Mouse (Mus musculus) MEL (cell line): Measurements from ENCODE around the gene Serpinf2. TPM values are rescaled to one million over a fixed set of nuclear protein-coding genes. Genes with fewer than 3 reads are reported as not detected.
A peak's percentile ranks its signal among the peaks of the same experiment; 100 is the strongest.

Experiments used
- DNase-seq: peaks from one replicate; pipeline ENCODE4 v3.0.0; 2011; ENCODE audit warnings: low read depth, low spot score
- H3K27ac ChIP-seq: 2 replicates; pipeline ENCODE4 v1.5.1; 2012; ENCODE audit warnings: low read depth, mild to moderate bottlenecking, control low read depth, low read length, moderate library complexity; ENCODE audit not compliant: control insufficient read depth
- H3K27me3 ChIP-seq, 2 experiments: fragments of 150-350 bp in 1 of 2; sonication (generic) in 1 of 2; 2 replicates each; pipeline ENCODE4 v1.6.1; 2012; ENCODE audit warnings: low read length in 2 of 2, mild to moderate bottlenecking in 2 of 2, improper control_type of control experiment in 1 of 2, moderate library complexity in 1 of 2; ENCODE audit not compliant: insufficient read depth in 2 of 2, control insufficient read depth in 1 of 2
- H3K36me3 ChIP-seq, 2 experiments: 2 replicates each; pipeline ENCODE4 v1.6.1; 2012 to 2014; ENCODE audit warnings: low read length in 2 of 2, improper control_type of control experiment in 1 of 2, inconsistent platforms in 1 of 2, mild to moderate bottlenecking in 1 of 2; ENCODE audit not compliant: insufficient read depth in 2 of 2, control insufficient read depth in 1 of 2
- H3K4me1 ChIP-seq, 2 experiments: fragments of 150-350 bp in 1 of 2; sonication (generic) in 1 of 2; 2 replicates each; pipeline ENCODE4 v1.6.1; 2012; ENCODE audit warnings: low read length in 2 of 2, improper control_type of control experiment in 1 of 2, mild to moderate bottlenecking in 1 of 2; ENCODE audit not compliant: insufficient read depth in 2 of 2, control insufficient read depth in 1 of 2
- H3K4me3 ChIP-seq, 2 experiments: fragments of 150-350 bp in 1 of 2; sonication (generic) in 1 of 2; 2 replicates each; pipeline ENCODE4 v1.5.1; 2012; ENCODE audit warnings: low read depth in 2 of 2, low read length in 2 of 2, mild to moderate bottlenecking in 2 of 2, moderate library complexity in 2 of 2, control low read depth in 1 of 2, improper control_type of control experiment in 1 of 2; ENCODE audit not compliant: control insufficient read depth in 1 of 2, insufficient read depth in 1 of 2
- H3K79me2 ChIP-seq: 2 replicates; pipeline ENCODE4 v1.6.1; 2012; ENCODE audit warnings: mild to moderate bottlenecking, low read length, moderate library complexity; ENCODE audit not compliant: control insufficient read depth, poor library complexity, insufficient read depth
- H3K9ac ChIP-seq: 2 replicates; pipeline ENCODE4 v1.6.1; 2012; ENCODE audit warnings: low read depth, mild to moderate bottlenecking, control low read depth, low read length, moderate library complexity; ENCODE audit not compliant: control insufficient read depth, poor library complexity, severe bottlenecking
- H3K9me3 ChIP-seq: fragments of 150-350 bp; sonication (generic); replicated peaks from 2 replicates; pipeline ENCODE4 v1.6.1; 2012; ENCODE audit warnings: mild to moderate bottlenecking, low read length, improper control_type of control experiment, moderate library complexity; ENCODE audit not compliant: insufficient read depth
- CHD1 ChIP-seq: IDR thresholded peaks from 2 replicates; pipeline ENCODE4 v1.6.1; 2012; ENCODE audit warnings: low read depth, mild to moderate bottlenecking, inconsistent platforms, low read length, improper control_type of control experiment
- CTCF ChIP-seq, 3 experiments: IDR thresholded peaks in 2 of 3; conservative IDR thresholded peaks in 1 of 3; 2 replicates each; pipeline ENCODE4 v1.5.1; 2011 to 2012; ENCODE audit warnings: low read length in 3 of 3, low read depth in 2 of 3, mild to moderate bottlenecking in 2 of 3, improper control_type of control experiment in 1 of 3, inconsistent platforms in 1 of 3, mixed read lengths in 1 of 3, moderate library complexity in 1 of 3; ENCODE audit not compliant: control insufficient read depth in 1 of 3, insufficient read depth in 1 of 3, poor library complexity in 1 of 3, severe bottlenecking in 1 of 3
- ELF1 ChIP-seq: IDR thresholded peaks from 2 replicates; pipeline ENCODE4 v1.6.1; 2014; ENCODE audit warnings: low read depth, mild to moderate bottlenecking, inconsistent platforms, low read length, improper control_type of control experiment, moderate library complexity
- ETS1 ChIP-seq: IDR thresholded peaks from 2 replicates; pipeline ENCODE4 v1.6.1; 2012; ENCODE audit warnings: low read depth, mild to moderate bottlenecking, inconsistent platforms, low read length, improper control_type of control experiment, moderate library complexity
- GABPA ChIP-seq: IDR thresholded peaks from 2 replicates; pipeline ENCODE4 v1.6.1; 2012; ENCODE audit warnings: low read depth, mild to moderate bottlenecking, inconsistent platforms, low read length, improper control_type of control experiment, moderate library complexity
- HCFC1 ChIP-seq: IDR thresholded peaks from 2 replicates; pipeline ENCODE4 v1.6.1; 2012; ENCODE audit warnings: low read depth, mild to moderate bottlenecking, inconsistent platforms, low read length, improper control_type of control experiment, moderate library complexity
- KAT2A ChIP-seq: conservative IDR thresholded peaks from 2 replicates; pipeline ENCODE4 v1.6.1; 2012; ENCODE audit warnings: low read depth, low read length, improper control_type of control experiment, inconsistent platforms
- MAFK ChIP-seq: IDR thresholded peaks from 2 replicates; pipeline ENCODE4 v1.6.1; 2011; ENCODE audit warnings: low read depth, mild to moderate bottlenecking, low read length, improper control_type of control experiment, borderline replicate concordance
- MXI1 ChIP-seq: IDR thresholded peaks from 2 replicates; pipeline ENCODE4 v1.6.1; 2011; ENCODE audit warnings: mild to moderate bottlenecking, low read depth, low read length, improper control_type of control experiment
- MYC ChIP-seq: IDR thresholded peaks from 2 replicates; pipeline ENCODE4 v1.6.1; 2011; ENCODE audit warnings: low read depth, mild to moderate bottlenecking, low read length, improper control_type of control experiment, moderate library complexity
- NRF1 ChIP-seq: IDR thresholded peaks from 2 replicates; pipeline ENCODE4 v1.6.1; 2014; ENCODE audit warnings: low read depth, mild to moderate bottlenecking, inconsistent platforms, low read length, improper control_type of control experiment, moderate library complexity; ENCODE audit not compliant: poor library complexity, insufficient read depth, severe bottlenecking
- POLR2A ChIP-seq, 2 experiments: IDR thresholded peaks; 2 replicates each; pipeline ENCODE4 v1.6.1; 2011 to 2012; ENCODE audit warnings: low read length in 2 of 2, mild to moderate bottlenecking in 2 of 2, control low read depth in 1 of 2, improper control_type of control experiment in 1 of 2, low read depth in 1 of 2, moderate library complexity in 1 of 2; ENCODE audit not compliant: control insufficient read depth in 1 of 2, insufficient read depth in 1 of 2, poor library complexity in 1 of 2
- POLR2AphosphoS2 ChIP-seq: IDR thresholded peaks from 2 replicates; pipeline ENCODE4 v1.6.1; 2011; ENCODE audit warnings: low read length, improper control_type of control experiment
- SIN3A ChIP-seq: IDR thresholded peaks from 2 replicates; pipeline ENCODE4 v1.6.1; 2012; ENCODE audit warnings: low read length, improper control_type of control experiment, inconsistent platforms
- TBP ChIP-seq: IDR thresholded peaks from 2 replicates; pipeline ENCODE4 v1.8.0; 2011; ENCODE audit warnings: low read depth, low read length, improper control_type of control experiment
- TCF12 ChIP-seq: IDR thresholded peaks from 2 replicates; pipeline ENCODE4 v1.6.1; 2014; ENCODE audit warnings: low read depth, mild to moderate bottlenecking, inconsistent platforms, low read length, improper control_type of control experiment, moderate library complexity
- USF1 ChIP-seq: IDR thresholded peaks from 2 replicates; pipeline ENCODE4 v1.6.1; 2014; ENCODE audit warnings: low read depth, mild to moderate bottlenecking, inconsistent platforms, low read length, improper control_type of control experiment, moderate library complexity
- USF2 ChIP-seq, 2 experiments: IDR thresholded peaks; 2 replicates each; pipeline ENCODE4 v1.6.1; 2011 to 2012; ENCODE audit warnings: improper control_type of control experiment in 2 of 2, low read length in 2 of 2, borderline replicate concordance in 1 of 2, inconsistent platforms in 1 of 2, low read depth in 1 of 2, mild to moderate bottlenecking in 1 of 2; ENCODE audit not compliant: insufficient read depth in 1 of 2
- ZC3H11A ChIP-seq: IDR thresholded peaks from 2 replicates; pipeline ENCODE4 v1.6.1; 2012; ENCODE audit warnings: low read depth, mild to moderate bottlenecking, inconsistent platforms, low read length, improper control_type of control experiment
- ZKSCAN1 ChIP-seq: IDR thresholded peaks from 2 replicates; pipeline ENCODE4 v1.6.1; 2012; ENCODE audit warnings: low read depth, mild to moderate bottlenecking, inconsistent platforms, low read length, improper control_type of control experiment, moderate library complexity
- ZMIZ1 ChIP-seq: IDR thresholded peaks from 2 replicates; pipeline ENCODE4 v1.6.1; 2012; ENCODE audit warnings: low read depth, mild to moderate bottlenecking, inconsistent platforms, low read length, improper control_type of control experiment, moderate library complexity
- polyA plus RNA-seq, 2 experiments: library from polyadenylated mRNA; stranded (reverse) in 1 of 2; unstranded in 1 of 2; fragments of >175 nt in 1 of 2; fragments of >200 nt in 1 of 2; gene quantifications; 2 replicates each; pipeline versions ENCODE4 v1.2.1 to v1.2.4; 2012; ENCODE audit warnings: low replicate concordance in 2 of 2, low read depth in 1 of 2; ENCODE audit not compliant: insufficient read length in 2 of 2, insufficient read depth in 1 of 2, missing spikeins in 1 of 2
- total RNA-seq: library from RNA; depleted of rRNA; stranded (reverse); fragments of 300-350 nt; gene quantifications from 2 replicates; pipeline ENCODE4 v1.2.3, GENCODE M21; 2012; rRNA removed

Gene Serpinf2
- total RNA-seq, result not detected in 2 replicates
- under 1 TPM in 1 of 2 experiments, not detected in 1; 0.07 TPM for polyA plus RNA-seq

DNA sequence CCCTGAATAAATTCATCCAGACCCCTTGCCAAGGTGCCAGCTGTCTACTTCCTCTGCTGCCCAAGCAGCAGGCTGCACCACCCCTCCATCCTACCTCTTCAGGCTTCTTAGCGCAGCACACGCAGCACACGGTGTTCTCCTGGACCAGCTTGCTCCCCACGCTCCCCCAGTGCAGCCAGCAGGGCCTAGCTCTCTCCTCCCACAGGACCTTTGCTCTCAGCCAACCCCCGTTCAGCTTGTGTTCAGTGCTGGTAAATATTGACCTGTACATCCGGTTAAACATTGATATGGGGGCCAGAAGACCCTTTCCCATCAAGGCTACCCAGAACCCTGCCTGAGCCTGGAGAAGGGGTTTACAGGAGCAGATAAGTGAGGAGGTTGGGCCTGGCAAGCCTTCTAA, at the start of gene Serpinf2:
Gene Serpinf2 (minus strand): TSS at position 229 of the 400 bp plus-strand sequence.
- TF ChIP-seq KAT2A, result no peak
- TF ChIP-seq TCF12, result no peak
- TF ChIP-seq USF2 (IDR thresholded peaks at IDR 0.05; ENCODE audit: borderline replicate concordance in 1 of 2, insufficient read depth in 1 of 2, low read depth in 1 of 2, low read length in 2 of 2), result no peak
- no peak for TF ChIP-seq ETS1
- TF ChIP-seq ZMIZ1, result no peak
- no peak for TF ChIP-seq MXI1
- no peak for TF ChIP-seq USF1
- H3K4me1 ChIP-seq, result no peaks in the 10 kb centered on the region
- H3K9me3 ChIP-seq, result no peaks in the 10 kb centered on the region
- H3K27me3 ChIP-seq, result no peaks in the 10 kb centered on the region
- H3K27ac ChIP-seq, result no peak within 1 kb of the TSS
- H3K36me3 ChIP-seq, result no peaks in the 10 kb centered on the region
- H3K9ac ChIP-seq, result no peak within 1 kb of the TSS
- no peak for DNase-seq
- H3K4me3 ChIP-seq, result no peak within 1 kb of the TSS
- no peaks in the 10 kb centered on the region for H3K79me2 ChIP-seq

DNA sequence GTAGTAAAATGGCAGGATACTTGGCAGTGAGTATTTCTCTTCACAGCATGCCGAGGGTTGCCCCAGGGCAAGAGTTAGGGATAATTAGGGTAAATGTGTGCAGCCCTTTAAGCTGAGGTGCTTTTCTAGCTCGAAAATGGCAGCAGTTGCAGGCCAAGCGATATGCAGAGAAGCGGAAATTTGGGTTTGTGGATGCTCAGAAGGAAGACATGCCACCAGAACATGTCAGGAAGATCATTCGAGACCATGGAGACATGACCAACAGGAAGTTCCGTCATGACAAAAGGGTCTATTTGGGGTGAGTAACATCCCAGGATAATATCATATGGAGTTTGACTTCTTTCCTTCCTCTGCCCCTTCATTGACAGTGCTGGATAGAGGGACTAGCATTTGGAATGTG, 48.1 kb upstream of the Serpinf2 start:
- H3K36me3 ChIP-seq, result peaks cover 20 to 33% of the 10 kb centered on the region in 2 experiments
- H3K27ac ChIP-seq, result peak overlapping the region; percentile 80
- peak overlapping the region; percentile 92 to 97 for H3K4me3 ChIP-seq
- peak overlapping the region; percentile 96 for H3K9ac ChIP-seq
- 0 out of 2 replicates have a peak, but pooled peaks have one; percentile 11 for TF ChIP-seq TBP
- TF ChIP-seq POLR2A (IDR thresholded peaks at IDR 0.05; ENCODE audit: control insufficient read depth in 1 of 2, insufficient read depth in 1 of 2, low read depth in 1 of 2, low read length in 2 of 2, poor library complexity in 1 of 2), result no peak
- peak; percentile 53 for DNase-seq
- peaks cover 30% of the 10 kb centered on the region for H3K79me2 ChIP-seq
- H3K4me1 ChIP-seq, result peaks cover 5 to 8% of the 10 kb centered on the region in 2 experiments; a peak in 3 of 4 replicates
- H3K9me3 ChIP-seq, result no peaks in the 10 kb centered on the region
- no peaks in the 10 kb centered on the region for H3K27me3 ChIP-seq

- H3K9ac ChIP-seq, result peak within 1 kb of the TSS; percentile 96
- peak; percentile 100 for DNase-seq
- peak within 1 kb of the TSS; percentile 80 for H3K27ac ChIP-seq
- H3K4me3 ChIP-seq, result peak within 1 kb of the TSS; percentile 92 to 97
- no peaks in the 10 kb centered on the region for H3K27me3 ChIP-seq
- H3K36me3 ChIP-seq, result peaks cover 20 to 31% of the 10 kb centered on the region in 2 experiments
- H3K79me2 ChIP-seq, result peaks cover 30% of the 10 kb centered on the region
- no peaks in the 10 kb centered on the region for H3K9me3 ChIP-seq
- peaks cover 5 to 8% of the 10 kb centered on the region in 2 experiments; a peak in 3 of 4 replicates for H3K4me1 ChIP-seq
- 0 out of 2 replicates have a peak, but pooled peaks have one; percentile 16 for TF ChIP-seq TCF12
- peak; percentile 77 for TF ChIP-seq MXI1
- TF ChIP-seq USF2 (IDR thresholded peaks at IDR 0.05; ENCODE audit: borderline replicate concordance in 1 of 2, insufficient read depth in 1 of 2, low read depth in 1 of 2, low read length in 2 of 2), result no peak
- peak; percentile 86 for TF ChIP-seq MYC
- peak; percentile 83 for TF ChIP-seq TBP
- peak; percentile 52; the same call in 1 of the 2 replicates for TF ChIP-seq NRF1
- TF ChIP-seq CTCF (IDR thresholded peaks at IDR 0.05 in 2 of 3, conservative IDR thresholded peaks at IDR 0.05 in 1 of 3; ENCODE audit: control insufficient read depth in 1 of 3, insufficient read depth in 1 of 3, low read depth in 2 of 3, low read length in 3 of 3, poor library complexity in 1 of 3, severe bottlenecking in 1 of 3), result no peak
- TF ChIP-seq SIN3A, result peak; percentile 93
- TF ChIP-seq MAFK, result no peak
- TF ChIP-seq USF1, result no peak
- TF ChIP-seq ELF1, result peak; percentile 96
- peak; percentile 86 for TF ChIP-seq POLR2AphosphoS2
- TF ChIP-seq HCFC1, result peak; percentile 94
- no peak for TF ChIP-seq CHD1
- peak; percentile 73; the same call in 1 of the 2 replicates for TF ChIP-seq ZMIZ1
- TF ChIP-seq ZKSCAN1, result 0 out of 2 replicates have a peak, but pooled peaks have one; percentile 51
- TF ChIP-seq GABPA, result peak; percentile 63; the same call in 1 of the 2 replicates
- no peak for TF ChIP-seq ZC3H11A
- no peak for TF ChIP-seq ETS1
These were observed 47.4 kb upstream of the Serpinf2 start, which contains the start of gene Prpf8 for GRCm38 (mm10) chr11:75486601-75487285. TSS of gene Prpf8 (plus strand) at chr11:75486816.
